Mouse (Mus musculus) left cerebral cortex, postnatal 14 days (tissue): ENCODE data around the gene Tdg. TPM values are rescaled to one million over a fixed set of nuclear protein-coding genes. Genes with fewer than 3 reads are reported as not detected.

Experiments used
- DNase-seq, 2 experiments: peaks; one replicate each; pipeline ENCODE4 v3.0.0; 2021 to 2022; ENCODE audit warnings: low spot score in 2 of 2, mixed read lengths in 1 of 2
- intact Hi-C: fragments of 180-260 bp; cut with DNase I; formaldehyde crosslinking; loops from one replicate; pipeline ENCODE4 v1.15.1; 2025
- total RNA-seq, 2 experiments: library from RNA; stranded (reverse); gene quantifications; 2 replicates each; pipeline ENCODE4 v1.2.3; 2021

Tdg gene
- total RNA-seq, 2 experiments from 2014 or later: 72.6 to 75.1 TPM

DNA sequence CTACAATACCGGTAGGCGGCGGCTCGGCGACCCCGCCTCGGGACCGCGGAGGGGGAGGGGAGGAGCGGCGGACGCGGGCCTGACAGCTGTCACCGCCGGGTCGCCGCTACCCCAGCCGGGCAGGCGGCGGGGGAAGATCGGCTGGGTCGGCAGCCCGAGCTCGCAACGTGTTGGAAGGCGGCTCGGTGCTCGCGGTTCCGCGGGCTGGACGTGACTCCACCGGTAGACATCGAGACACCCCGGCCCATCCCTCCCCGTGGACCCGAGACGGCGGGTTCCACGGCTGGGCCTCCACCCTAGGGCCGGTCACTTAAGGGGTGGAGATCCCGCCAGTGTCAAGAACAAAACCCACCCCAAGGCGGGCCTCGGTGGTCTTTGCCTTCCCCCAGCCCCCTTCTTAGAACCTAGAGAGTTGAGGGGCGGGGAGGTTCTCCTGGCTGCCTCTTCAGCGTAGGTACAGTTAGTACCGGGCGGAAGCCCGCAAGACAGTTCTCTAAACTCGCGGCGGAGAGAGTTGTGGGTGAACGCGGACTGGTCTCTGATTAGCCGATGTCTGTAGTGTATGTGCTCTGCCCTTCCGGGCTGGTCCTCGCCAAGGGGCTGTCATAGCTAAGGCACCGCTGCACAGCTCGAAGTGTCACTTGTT, 69.8 kb downstream of the Tdg start:
- peak in 1 of 2 experiments; percentile 30 for DNase-seq
- intact Hi-C loops: loop anchor here (5.0 kb wide), 1 partner anchor 67 kb away; no protein-coding TSS in a partner anchor

Other genes with a start within 250 kb of the Tdg start
- gene Gm1553, start 137.2 kb upstream of the Tdg start, total RNA-seq: not detected
- 10 to 100 TPM; 19.2 to 21.7 TPM for gene 1190007I07Rik, start 6.6 kb upstream of the Tdg start, total RNA-seq
- 1 to 10 TPM; 9.1 to 9.4 TPM for gene Glt8d2, start 60.8 kb downstream of the Tdg start, total RNA-seq
- gene Hcfc2, start 66.3 kb downstream of the Tdg start, total RNA-seq: 10 to 100 TPM; 33.0 to 36.3 TPM
- 10 to 100 TPM; 61.6 to 70.6 TPM for gene Nfyb, start 134.3 kb downstream of the Tdg start, total RNA-seq
- gene Txnrd1, start 204.1 kb downstream of the Tdg start, total RNA-seq: 10 to 100 TPM; 45.6 to 48.6 TPM
- 1 to 10 TPM; 1.1 to 2.2 TPM for gene Eid3, start 236.8 kb downstream of the Tdg start, total RNA-seq